Mouse (Mus musculus) heart, adult 18-20 months (tissue): ENCODE measurements around the gene Mb21d2. TPM values are rescaled to one million over a fixed set of nuclear protein-coding genes. Genes with fewer than 3 reads are reported as not detected.
A peak's percentile ranks its signal among the peaks of the same experiment; 100 is the strongest.

Experiments used
- DNase-seq, 2 experiments: peaks; one replicate each; pipeline ENCODE4 v3.0.0; 2021 to 2022; ENCODE audit warnings: mixed read lengths in 1 of 2
- long read RNA-seq, 2 experiments: library from polyadenylated mRNA; stranded (forward); transcript quantifications; one replicate each; pipeline ENCODE4 v2.0.0; 2021
- total RNA-seq, 2 experiments: library from RNA; stranded (reverse); gene quantifications; 2 replicates each; pipeline ENCODE4 v1.2.3; 2021

The Mb21d2 gene
- 1 to 10 TPM; 8.4 to 9.3 TPM for total RNA-seq
- long read RNA-seq, experiment 1, partial matches to known transcripts = 0 of 2 reads
- long read RNA-seq, experiment 1, other reads (novel, unspliced or antisense) = 0 of 2 reads
- long read RNA-seq, experiment 2, partial matches to known transcripts = 0 of 2 reads
- long read RNA-seq, experiment 2, other reads (novel, unspliced or antisense) = 0 of 2 reads

- peak; percentile 58 to 75 for DNase-seq
Measured at GRCm38 (mm10) chr16:28928815-28929685, at the start of gene Mb21d2. Gene Mb21d2 (minus strand): TSS chr16:28929673.

GRCm38 (mm10) chr16:28966236-28966635 lies 36.8 kb upstream of the Mb21d2 start:
- no peak for DNase-seq

- DNase-seq = no peak
Measured at GRCm38 (mm10) chr16:28964048-28964447, 34.6 kb upstream of the Mb21d2 start.

- no peak for DNase-seq
Measured at GRCm38 (mm10) chr16:28962987-28963386, 33.5 kb upstream of the Mb21d2 start.

GRCm38 (mm10) chr16:28949810-28950209 lies 20.3 kb upstream of the Mb21d2 start:
- no peak for DNase-seq

- DNase-seq = no peak
Measured at GRCm38 (mm10) chr16:28943254-28943653, 13.8 kb upstream of the Mb21d2 start.

GRCm38 (mm10) chr16:28936181-28936792 lies 6.8 kb upstream of the Mb21d2 start:
- DNase-seq = no peak

- DNase-seq = no peak
Measured at GRCm38 (mm10) chr16:28935701-28936100, 6.2 kb upstream of the Mb21d2 start.

- DNase-seq = no peak
Measured at GRCm38 (mm10) chr16:28931213-28931612, 1.7 kb upstream of the Mb21d2 start.

GRCm38 (mm10) chr16:28930426-28930825 lies 953 bp upstream of the Mb21d2 start:
- DNase-seq = no peak

GRCm38 (mm10) chr16:28929686-28930291 lies 316 bp upstream of the Mb21d2 start:
- peak; percentile 71 to 79 for DNase-seq

- peak in 1 of 2 experiments; percentile 7 for DNase-seq
Measured at GRCm38 (mm10) chr16:28928466-28928814, 1.0 kb downstream of the Mb21d2 start.

- no peak for DNase-seq
Measured at GRCm38 (mm10) chr16:28927381-28927780, 2.1 kb downstream of the Mb21d2 start.

GRCm38 (mm10) chr16:28919320-28919885 lies 10.1 kb downstream of the Mb21d2 start:
- no peak for DNase-seq

- no peak for DNase-seq
Measured at GRCm38 (mm10) chr16:28915362-28915761, 14.1 kb downstream of the Mb21d2 start.

- no peak for DNase-seq
Measured at GRCm38 (mm10) chr16:28914709-28915108, 14.8 kb downstream of the Mb21d2 start.

- peak; percentile 24 to 39 for DNase-seq
Measured at GRCm38 (mm10) chr16:28911414-28912050, 17.9 kb downstream of the Mb21d2 start.

- DNase-seq = no peak
Measured at GRCm38 (mm10) chr16:28906370-28907275, 22.9 kb downstream of the Mb21d2 start.

- no peak for DNase-seq
Measured at GRCm38 (mm10) chr16:28905567-28906289, 23.7 kb downstream of the Mb21d2 start.
